Mouse (Mus musculus) MEL (cell line): ENCODE measurements around the gene Rhobtb1. TPM values are rescaled to one million over a fixed set of nuclear protein-coding genes. Genes with fewer than 3 reads are reported as not detected.

ENCODE experiments used
- DNase-seq: peaks from one replicate; pipeline ENCODE4 v3.0.0; 2011; ENCODE audit warnings: low read depth, low spot score
- H3K27ac ChIP-seq: 2 replicates; pipeline ENCODE4 v1.5.1; 2012; ENCODE audit warnings: low read depth, mild to moderate bottlenecking, control low read depth, low read length, moderate library complexity; ENCODE audit not compliant: control insufficient read depth
- H3K27me3 ChIP-seq, 2 experiments: fragments of 150-350 bp in 1 of 2; sonication (generic) in 1 of 2; 2 replicates each; pipeline ENCODE4 v1.6.1; 2012; ENCODE audit warnings: low read length in 2 of 2, mild to moderate bottlenecking in 2 of 2, improper control_type of control experiment in 1 of 2, moderate library complexity in 1 of 2; ENCODE audit not compliant: insufficient read depth in 2 of 2, control insufficient read depth in 1 of 2
- H3K36me3 ChIP-seq, 2 experiments: 2 replicates each; pipeline ENCODE4 v1.6.1; 2012 to 2014; ENCODE audit warnings: low read length in 2 of 2, improper control_type of control experiment in 1 of 2, inconsistent platforms in 1 of 2, mild to moderate bottlenecking in 1 of 2; ENCODE audit not compliant: insufficient read depth in 2 of 2, control insufficient read depth in 1 of 2
- H3K4me1 ChIP-seq, 2 experiments: fragments of 150-350 bp in 1 of 2; sonication (generic) in 1 of 2; 2 replicates each; pipeline ENCODE4 v1.6.1; 2012; ENCODE audit warnings: low read length in 2 of 2, improper control_type of control experiment in 1 of 2, mild to moderate bottlenecking in 1 of 2; ENCODE audit not compliant: insufficient read depth in 2 of 2, control insufficient read depth in 1 of 2
- H3K4me3 ChIP-seq, 2 experiments: fragments of 150-350 bp in 1 of 2; sonication (generic) in 1 of 2; 2 replicates each; pipeline ENCODE4 v1.5.1; 2012; ENCODE audit warnings: low read depth in 2 of 2, low read length in 2 of 2, mild to moderate bottlenecking in 2 of 2, moderate library complexity in 2 of 2, control low read depth in 1 of 2, improper control_type of control experiment in 1 of 2; ENCODE audit not compliant: control insufficient read depth in 1 of 2, insufficient read depth in 1 of 2
- H3K79me2 ChIP-seq: 2 replicates; pipeline ENCODE4 v1.6.1; 2012; ENCODE audit warnings: mild to moderate bottlenecking, low read length, moderate library complexity; ENCODE audit not compliant: control insufficient read depth, poor library complexity, insufficient read depth
- H3K9ac ChIP-seq: 2 replicates; pipeline ENCODE4 v1.6.1; 2012; ENCODE audit warnings: low read depth, mild to moderate bottlenecking, control low read depth, low read length, moderate library complexity; ENCODE audit not compliant: control insufficient read depth, poor library complexity, severe bottlenecking
- H3K9me3 ChIP-seq: fragments of 150-350 bp; sonication (generic); replicated peaks from 2 replicates; pipeline ENCODE4 v1.6.1; 2012; ENCODE audit warnings: mild to moderate bottlenecking, low read length, improper control_type of control experiment, moderate library complexity; ENCODE audit not compliant: insufficient read depth
- BHLHE40 ChIP-seq: IDR thresholded peaks from 2 replicates; pipeline ENCODE4 v1.6.1; 2012; ENCODE audit warnings: low read depth, mild to moderate bottlenecking, inconsistent platforms, low read length, improper control_type of control experiment, borderline replicate concordance
- CHD1 ChIP-seq: IDR thresholded peaks from 2 replicates; pipeline ENCODE4 v1.6.1; 2012; ENCODE audit warnings: low read depth, mild to moderate bottlenecking, inconsistent platforms, low read length, improper control_type of control experiment
- CHD2 ChIP-seq: IDR thresholded peaks from 2 replicates; pipeline ENCODE4 v1.6.1; 2011; ENCODE audit warnings: low read length, improper control_type of control experiment
- CTCF ChIP-seq, 3 experiments: IDR thresholded peaks in 2 of 3; conservative IDR thresholded peaks in 1 of 3; 2 replicates each; pipeline ENCODE4 v1.5.1; 2011 to 2012; ENCODE audit warnings: low read length in 3 of 3, low read depth in 2 of 3, mild to moderate bottlenecking in 2 of 3, improper control_type of control experiment in 1 of 3, inconsistent platforms in 1 of 3, mixed read lengths in 1 of 3, moderate library complexity in 1 of 3; ENCODE audit not compliant: control insufficient read depth in 1 of 3, insufficient read depth in 1 of 3, poor library complexity in 1 of 3, severe bottlenecking in 1 of 3
- ELF1 ChIP-seq: IDR thresholded peaks from 2 replicates; pipeline ENCODE4 v1.6.1; 2014; ENCODE audit warnings: low read depth, mild to moderate bottlenecking, inconsistent platforms, low read length, improper control_type of control experiment, moderate library complexity
- ETS1 ChIP-seq: IDR thresholded peaks from 2 replicates; pipeline ENCODE4 v1.6.1; 2012; ENCODE audit warnings: low read depth, mild to moderate bottlenecking, inconsistent platforms, low read length, improper control_type of control experiment, moderate library complexity
- GATA1 ChIP-seq: IDR thresholded peaks from 2 replicates; pipeline ENCODE4 v1.6.1; 2011; ENCODE audit warnings: low read depth, low read length, improper control_type of control experiment
- HCFC1 ChIP-seq: IDR thresholded peaks from 2 replicates; pipeline ENCODE4 v1.6.1; 2012; ENCODE audit warnings: low read depth, mild to moderate bottlenecking, inconsistent platforms, low read length, improper control_type of control experiment, moderate library complexity
- JUND ChIP-seq: IDR thresholded peaks from 2 replicates; pipeline ENCODE4 v1.6.1; 2011; ENCODE audit warnings: low read depth, mild to moderate bottlenecking, improper control_type of control experiment, low read length
- KAT2A ChIP-seq: conservative IDR thresholded peaks from 2 replicates; pipeline ENCODE4 v1.6.1; 2012; ENCODE audit warnings: low read depth, low read length, improper control_type of control experiment, inconsistent platforms
- MAFK ChIP-seq: IDR thresholded peaks from 2 replicates; pipeline ENCODE4 v1.6.1; 2011; ENCODE audit warnings: low read depth, mild to moderate bottlenecking, low read length, improper control_type of control experiment, borderline replicate concordance
- MAX ChIP-seq: IDR thresholded peaks from 2 replicates; pipeline ENCODE4 v1.6.1; 2011; ENCODE audit warnings: low read length, improper control_type of control experiment
- MEF2A ChIP-seq: IDR thresholded peaks from 2 replicates; pipeline ENCODE4 v1.6.1; 2014; ENCODE audit warnings: low read depth, mild to moderate bottlenecking, inconsistent platforms, low read length, improper control_type of control experiment; ENCODE audit not compliant: poor library complexity, insufficient replicate concordance, severe bottlenecking; ENCODE audit errors: extremely low read depth
- MYB ChIP-seq: IDR thresholded peaks from 2 replicates; pipeline ENCODE4 v1.6.1; 2011; ENCODE audit warnings: mild to moderate bottlenecking, low read depth, low read length, improper control_type of control experiment
- POLR2AphosphoS2 ChIP-seq: IDR thresholded peaks from 2 replicates; pipeline ENCODE4 v1.6.1; 2011; ENCODE audit warnings: low read length, improper control_type of control experiment
- POLR2AphosphoS5 ChIP-seq: IDR thresholded peaks from 2 replicates; pipeline ENCODE4 v1.6.1; 2012; ENCODE audit warnings: low read depth, borderline replicate concordance, mild to moderate bottlenecking, inconsistent platforms, low read length, moderate library complexity, mixed read lengths
- RAD21 ChIP-seq: IDR thresholded peaks from 2 replicates; pipeline ENCODE4 v1.6.1; 2011; ENCODE audit warnings: mild to moderate bottlenecking, low read depth, low read length, improper control_type of control experiment
- RCOR1 ChIP-seq: IDR thresholded peaks from 2 replicates; pipeline ENCODE4 v1.6.1; 2012; ENCODE audit warnings: low read depth, mild to moderate bottlenecking, inconsistent platforms, low read length, improper control_type of control experiment
- SIN3A ChIP-seq: IDR thresholded peaks from 2 replicates; pipeline ENCODE4 v1.6.1; 2012; ENCODE audit warnings: low read length, improper control_type of control experiment, inconsistent platforms
- TBP ChIP-seq: IDR thresholded peaks from 2 replicates; pipeline ENCODE4 v1.8.0; 2011; ENCODE audit warnings: low read depth, low read length, improper control_type of control experiment
- TCF12 ChIP-seq: IDR thresholded peaks from 2 replicates; pipeline ENCODE4 v1.6.1; 2014; ENCODE audit warnings: low read depth, mild to moderate bottlenecking, inconsistent platforms, low read length, improper control_type of control experiment, moderate library complexity
- UBTF ChIP-seq: IDR thresholded peaks from 2 replicates; pipeline ENCODE4 v1.6.1; 2012; ENCODE audit warnings: low read depth, mild to moderate bottlenecking, inconsistent platforms, low read length, improper control_type of control experiment, moderate library complexity, borderline replicate concordance; ENCODE audit not compliant: insufficient read depth
- USF1 ChIP-seq: IDR thresholded peaks from 2 replicates; pipeline ENCODE4 v1.6.1; 2014; ENCODE audit warnings: low read depth, mild to moderate bottlenecking, inconsistent platforms, low read length, improper control_type of control experiment, moderate library complexity
- USF2 ChIP-seq, 2 experiments: IDR thresholded peaks; 2 replicates each; pipeline ENCODE4 v1.6.1; 2011 to 2012; ENCODE audit warnings: improper control_type of control experiment in 2 of 2, low read length in 2 of 2, borderline replicate concordance in 1 of 2, inconsistent platforms in 1 of 2, low read depth in 1 of 2, mild to moderate bottlenecking in 1 of 2; ENCODE audit not compliant: insufficient read depth in 1 of 2
- ZC3H11A ChIP-seq: IDR thresholded peaks from 2 replicates; pipeline ENCODE4 v1.6.1; 2012; ENCODE audit warnings: low read depth, mild to moderate bottlenecking, inconsistent platforms, low read length, improper control_type of control experiment
- ZMIZ1 ChIP-seq: IDR thresholded peaks from 2 replicates; pipeline ENCODE4 v1.6.1; 2012; ENCODE audit warnings: low read depth, mild to moderate bottlenecking, inconsistent platforms, low read length, improper control_type of control experiment, moderate library complexity
- ZNF384 ChIP-seq: IDR thresholded peaks from 2 replicates; pipeline ENCODE4 v1.6.1; 2012; ENCODE audit warnings: low read depth, mild to moderate bottlenecking, inconsistent platforms, low read length, improper control_type of control experiment
- polyA plus RNA-seq, 2 experiments: library from polyadenylated mRNA; stranded (reverse) in 1 of 2; unstranded in 1 of 2; fragments of >175 nt in 1 of 2; fragments of >200 nt in 1 of 2; gene quantifications; 2 replicates each; pipeline versions ENCODE4 v1.2.1 to v1.2.4; 2012; ENCODE audit warnings: low replicate concordance in 2 of 2, low read depth in 1 of 2; ENCODE audit not compliant: insufficient read length in 2 of 2, insufficient read depth in 1 of 2, missing spikeins in 1 of 2
- total RNA-seq: library from RNA; depleted of rRNA; stranded (reverse); fragments of 300-350 nt; gene quantifications from 2 replicates; pipeline ENCODE4 v1.2.3, GENCODE M21; 2012

Rhobtb1 gene
- total and polyA plus RNA-seq, 3 experiments: not detected

DNA sequence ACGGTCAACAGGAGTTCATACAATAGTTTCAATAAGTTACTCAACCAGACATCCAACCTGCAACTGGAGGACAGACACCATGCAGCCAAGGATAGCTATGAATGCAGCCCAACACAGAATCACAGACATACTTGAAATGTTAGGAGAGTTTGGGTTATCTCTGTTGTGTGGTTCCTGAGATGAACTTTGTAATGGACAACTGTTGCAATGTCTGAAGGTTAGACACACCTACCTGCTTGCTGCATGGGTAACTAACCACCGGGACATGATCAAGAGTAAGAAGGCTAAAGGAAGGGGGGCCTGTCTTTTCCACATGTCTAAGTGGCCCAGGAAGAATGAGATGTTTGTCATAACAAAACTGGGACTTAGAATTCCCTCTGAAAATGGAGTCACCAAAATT lies 24.7 kb upstream of the Rhobtb1 start:
- DNase-seq: no peak
- Histone ChIP-seq H3K27me3 (no peaks in the 10 kb centered on the region), H3K36me3 (no peaks in the 10 kb centered on the region), H3K4me3 (no peak overlapping the region), H3K27ac (no peak overlapping the region), H3K9ac (no peak overlapping the region), H3K79me2 (no peaks in the 10 kb centered on the region), H3K9me3 (no peaks in the 10 kb centered on the region), H3K4me1 (no peaks in the 10 kb centered on the region)
- TF ChIP-seq HCFC1 (no peak), ZC3H11A (no peak), POLR2AphosphoS5 (no peak), SIN3A (no peak), USF1 (no peak), POLR2AphosphoS2 (no peak), CTCF (IDR thresholded peaks at IDR 0.05 in 2 of 3, conservative IDR thresholded peaks at IDR 0.05 in 1 of 3; ENCODE audit: control insufficient read depth in 1 of 3, insufficient read depth in 1 of 3, low read depth in 2 of 3, low read length in 3 of 3, poor library complexity in 1 of 3, severe bottlenecking in 1 of 3) (no peak), TCF12 (no peak), GATA1 (no peak), ZMIZ1 (no peak), ETS1 (no peak), USF2 (IDR thresholded peaks at IDR 0.05; ENCODE audit: borderline replicate concordance in 1 of 2, insufficient read depth in 1 of 2, low read depth in 1 of 2, low read length in 2 of 2) (no peak)

DNA sequence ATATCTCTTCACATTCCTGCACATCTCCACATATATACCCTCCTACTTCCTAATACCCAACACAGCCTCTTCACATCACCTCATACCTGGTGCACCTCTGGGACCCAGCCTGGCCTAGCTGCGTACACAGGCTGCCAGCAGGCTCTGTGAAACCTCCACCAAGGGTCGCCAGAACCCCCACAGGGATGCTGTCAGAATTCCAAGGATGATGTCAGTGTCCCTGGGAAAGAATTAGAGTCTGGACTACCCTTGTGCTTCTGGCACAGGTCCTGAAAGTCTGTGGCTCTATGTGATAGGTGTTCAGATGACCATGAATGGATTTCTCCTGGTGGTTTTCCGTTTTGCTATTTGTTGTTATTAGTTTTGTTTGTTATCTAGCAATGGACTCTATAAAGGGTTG lies 22.7 kb upstream of the Rhobtb1 start:
- no peak overlapping the region for H3K9ac ChIP-seq
- DNase-seq: no peak

DNA sequence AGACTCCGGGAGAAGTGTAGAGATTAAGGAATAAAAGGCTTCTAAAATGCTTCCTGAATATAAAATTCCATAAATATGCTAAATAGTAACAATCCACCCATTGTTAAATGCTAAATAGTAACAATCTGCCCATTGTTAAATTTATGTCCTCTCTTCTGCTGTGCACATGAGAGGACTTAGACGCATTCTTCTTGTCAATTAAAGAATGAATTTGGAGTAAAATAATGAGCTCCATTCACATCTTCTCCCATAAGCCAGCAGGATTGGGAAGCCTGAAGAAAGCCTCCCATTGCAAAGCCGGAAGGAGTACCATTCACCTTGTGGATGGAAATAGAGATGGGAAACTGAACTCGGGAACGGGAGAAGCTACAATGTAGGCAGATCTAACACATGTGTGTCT lies 20.6 kb upstream of the Rhobtb1 start:
- Histone ChIP-seq H3K36me3 (no peaks in the 10 kb centered on the region), H3K27me3 (no peaks in the 10 kb centered on the region), H3K79me2 (no peaks in the 10 kb centered on the region), H3K27ac (no peak overlapping the region), H3K4me3 (no peak overlapping the region)
- TF ChIP-seq CHD2 (no peak), JUND (no peak), MEF2A (no peak), MAX (no peak), TCF12 (no peak), RCOR1 (no peak), CHD1 (no peak), KAT2A (no peak), ZNF384 (no peak), ELF1 (no peak), BHLHE40 (no peak), HCFC1 (no peak), ZMIZ1 (no peak), UBTF (no peak), RAD21 (no peak), USF1 (no peak), TBP (no peak)
- TF ChIP-seq, all 39 proteins: peak for 0
- Histone ChIP-seq H3K9me3 (no peaks in the 10 kb centered on the region), H3K4me1 (no peaks in the 10 kb centered on the region), H3K9ac (no peak overlapping the region)
- DNase-seq: no peak

More for the DNA sequence above, 22.7 kb upstream of the Rhobtb1 start:
- H3K36me3 ChIP-seq: no peaks in the 10 kb centered on the region
- H3K27ac ChIP-seq: no peak overlapping the region
- TF ChIP-seq BHLHE40: no peak
- TF ChIP-seq MAFK: no peak
- TF ChIP-seq MYB: no peak
- H3K79me2 ChIP-seq: no peaks in the 10 kb centered on the region
- no peak overlapping the region for H3K4me3 ChIP-seq
- H3K27me3 ChIP-seq: no peaks in the 10 kb centered on the region
- no peaks in the 10 kb centered on the region for H3K9me3 ChIP-seq
- H3K4me1 ChIP-seq: no peaks in the 10 kb centered on the region
